Mouse (Mus musculus): Measurements from ENCODE around the gene Map2k6. TPM values are rescaled to one million over a fixed set of nuclear protein-coding genes. Genes with fewer than 3 reads are reported as not detected.

Map2k6 gene
- polyA plus RNA-seq, 1 experiment = 2.9 TPM

- Histone ChIP-seq H3K27me3 (ENCODE audit: control insufficient read depth, insufficient read depth, insufficient read length) (no peaks in the 10 kb centered on the region), H3ac (ENCODE audit: control insufficient read depth, insufficient read length) (no peak overlapping the region), H3K79me2 (ENCODE audit: control insufficient read depth, insufficient read depth) (no peaks in the 10 kb centered on the region), H3K36me3 (ENCODE audit: control insufficient read depth, insufficient read depth) (no peaks in the 10 kb centered on the region), H3K4me2 (ENCODE audit: low read depth) (no peak overlapping the region), H3K4me3 (no peak overlapping the region)
- no peak for TF ChIP-seq E2F4 (IDR thresholded peaks at IDR 0.05; ENCODE audit: insufficient read depth)
- no peak for TF ChIP-seq TCF12 (IDR thresholded peaks at IDR 0.05; ENCODE audit: insufficient read depth, poor library complexity, severe bottlenecking)
- no peak for TF ChIP-seq TCF3 (IDR thresholded peaks at IDR 0.05; ENCODE audit: insufficient read length, low read depth)
- no peak for TF ChIP-seq MYOD1 (IDR thresholded peaks at IDR 0.05; ENCODE audit: control insufficient read depth in 1 of 3, insufficient read length in 2 of 3, low read depth in 2 of 3)
- TF ChIP-seq MYOG (IDR thresholded peaks at IDR 0.05; ENCODE audit: control insufficient read depth in 1 of 3, insufficient read depth in 1 of 3, insufficient read length in 2 of 3, low read depth in 2 of 3) = no peak
- no peak for TF ChIP-seq POLR2A (IDR thresholded peaks at IDR 0.05; ENCODE audit: insufficient read length, low read depth)
- TF ChIP-seq USF1 (IDR thresholded peaks at IDR 0.05; ENCODE audit: low read depth) = no peak
- TF ChIP-seq SRF (IDR thresholded peaks at IDR 0.05; ENCODE audit: control insufficient read depth, insufficient read length, low read depth) = no peak
- TF ChIP-seq MAX (IDR thresholded peaks at IDR 0.05; ENCODE audit: low read depth) = no peak
- TF ChIP-seq POLR2AphosphoS2 (IDR thresholded peaks at IDR 0.05; ENCODE audit: insufficient read length, low read depth) = no peak
- TF ChIP-seq CEBPB (IDR thresholded peaks at IDR 0.05; ENCODE audit: insufficient read depth, poor library complexity, severe bottlenecking) = no peak
- no peak for TF ChIP-seq REST (IDR thresholded peaks at IDR 0.05; ENCODE audit: insufficient read depth, insufficient read length)
Measured at GRCm38 (mm10) chr11:110453445-110454154, 54.7 kb downstream of the Map2k6 start.

DNA sequence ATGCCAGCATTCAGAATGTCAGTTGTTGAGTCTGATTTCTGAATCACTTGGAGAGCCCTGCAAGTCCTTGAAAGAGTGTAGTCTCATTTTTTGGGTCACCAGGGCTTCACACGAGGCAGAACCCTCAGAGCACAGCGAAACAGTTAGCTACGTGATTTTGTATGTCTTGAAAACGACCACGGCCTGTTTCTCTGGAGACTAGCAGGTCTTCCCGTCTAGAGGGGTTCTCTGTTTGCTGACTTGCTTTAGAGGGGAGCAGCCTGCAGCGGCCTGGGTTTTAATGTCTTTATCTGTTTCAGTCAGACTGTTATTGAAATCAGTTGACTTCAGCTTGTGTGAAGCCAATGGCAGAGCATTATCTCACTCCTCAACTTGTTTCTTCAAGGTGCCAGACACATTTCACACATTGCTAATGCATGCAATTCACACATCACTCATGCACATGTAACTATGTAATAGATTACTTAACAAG is 58.6 kb downstream of the Map2k6 start:
- H3K36me3 ChIP-seq (ENCODE audit: control insufficient read depth, insufficient read depth) = no peaks in the 10 kb centered on the region
- H3ac ChIP-seq (ENCODE audit: control insufficient read depth, insufficient read length) = no peak overlapping the region
- no peaks in the 10 kb centered on the region for H3K79me2 ChIP-seq (ENCODE audit: control insufficient read depth, insufficient read depth)
- no peak overlapping the region for H3K4me2 ChIP-seq (ENCODE audit: low read depth)
- TF ChIP-seq MYOD1 (IDR thresholded peaks at IDR 0.05; ENCODE audit: control insufficient read depth in 1 of 3, insufficient read length in 2 of 3, low read depth in 2 of 3) = no peak
- TF ChIP-seq CEBPB (IDR thresholded peaks at IDR 0.05; ENCODE audit: insufficient read depth, poor library complexity, severe bottlenecking) = no peak
- no peak for TF ChIP-seq POLR2A (IDR thresholded peaks at IDR 0.05; ENCODE audit: insufficient read length, low read depth)
- no peak for TF ChIP-seq SRF (IDR thresholded peaks at IDR 0.05; ENCODE audit: control insufficient read depth, insufficient read length, low read depth)
- no peak for TF ChIP-seq TCF3 (IDR thresholded peaks at IDR 0.05; ENCODE audit: insufficient read length, low read depth)
- TF ChIP-seq MYOG (IDR thresholded peaks at IDR 0.05; ENCODE audit: control insufficient read depth in 1 of 3, insufficient read depth in 1 of 3, insufficient read length in 2 of 3, low read depth in 2 of 3) = no peak
- no peak for TF ChIP-seq POLR2AphosphoS2 (IDR thresholded peaks at IDR 0.05; ENCODE audit: insufficient read length, low read depth)
- TF ChIP-seq TCF12 (IDR thresholded peaks at IDR 0.05; ENCODE audit: insufficient read depth, poor library complexity, severe bottlenecking) = no peak
- TF ChIP-seq REST (IDR thresholded peaks at IDR 0.05; ENCODE audit: insufficient read depth, insufficient read length) = no peak
- TF ChIP-seq E2F4 (IDR thresholded peaks at IDR 0.05; ENCODE audit: insufficient read depth) = no peak
- TF ChIP-seq MAX (IDR thresholded peaks at IDR 0.05; ENCODE audit: low read depth) = no peak
- no peak for TF ChIP-seq USF1 (IDR thresholded peaks at IDR 0.05; ENCODE audit: low read depth)
- H3K27me3 ChIP-seq (ENCODE audit: control insufficient read depth, insufficient read depth, insufficient read length) = no peaks in the 10 kb centered on the region
- no peak overlapping the region for H3K4me3 ChIP-seq

- TF ChIP-seq USF1 (IDR thresholded peaks at IDR 0.05; ENCODE audit: low read depth) (no peak), MYOG (IDR thresholded peaks at IDR 0.05; ENCODE audit: control insufficient read depth in 1 of 3, insufficient read depth in 1 of 3, insufficient read length in 2 of 3, low read depth in 2 of 3) (no peak), REST (IDR thresholded peaks at IDR 0.05; ENCODE audit: insufficient read depth, insufficient read length) (no peak), POLR2AphosphoS2 (IDR thresholded peaks at IDR 0.05; ENCODE audit: insufficient read length, low read depth) (no peak), TCF3 (IDR thresholded peaks at IDR 0.05; ENCODE audit: insufficient read length, low read depth) (no peak), SRF (IDR thresholded peaks at IDR 0.05; ENCODE audit: control insufficient read depth, insufficient read length, low read depth) (no peak), TCF12 (IDR thresholded peaks at IDR 0.05; ENCODE audit: insufficient read depth, poor library complexity, severe bottlenecking) (no peak), MYOD1 (IDR thresholded peaks at IDR 0.05; ENCODE audit: control insufficient read depth in 1 of 3, insufficient read length in 2 of 3, low read depth in 2 of 3) (no peak), E2F4 (IDR thresholded peaks at IDR 0.05; ENCODE audit: insufficient read depth) (no peak), MAX (IDR thresholded peaks at IDR 0.05; ENCODE audit: low read depth) (no peak), POLR2A (IDR thresholded peaks at IDR 0.05; ENCODE audit: insufficient read length, low read depth) (no peak), CEBPB (IDR thresholded peaks at IDR 0.05; ENCODE audit: insufficient read depth, poor library complexity, severe bottlenecking) (no peak)
- Histone ChIP-seq H3K36me3 (ENCODE audit: control insufficient read depth, insufficient read depth) (no peaks in the 10 kb centered on the region), H3ac (ENCODE audit: control insufficient read depth, insufficient read length) (no peak overlapping the region), H3K27me3 (ENCODE audit: control insufficient read depth, insufficient read depth, insufficient read length) (no peaks in the 10 kb centered on the region), H3K4me2 (ENCODE audit: low read depth) (no peak overlapping the region), H3K79me2 (ENCODE audit: control insufficient read depth, insufficient read depth) (no peaks in the 10 kb centered on the region), H3K4me3 (no peak overlapping the region)
Measured at GRCm38 (mm10) chr11:110460480-110460879, 61.6 kb downstream of the Map2k6 start.

GRCm38 (mm10) chr11:110461560-110462331 is 62.8 kb downstream of the Map2k6 start:
- Histone ChIP-seq H3K4me3 (no peak overlapping the region), H3ac (ENCODE audit: control insufficient read depth, insufficient read length) (no peak overlapping the region), H3K79me2 (ENCODE audit: control insufficient read depth, insufficient read depth) (no peaks in the 10 kb centered on the region), H3K27me3 (ENCODE audit: control insufficient read depth, insufficient read depth, insufficient read length) (no peaks in the 10 kb centered on the region), H3K4me2 (ENCODE audit: low read depth) (no peak overlapping the region), H3K36me3 (ENCODE audit: control insufficient read depth, insufficient read depth) (no peaks in the 10 kb centered on the region)
- TF ChIP-seq MYOG (IDR thresholded peaks at IDR 0.05; ENCODE audit: control insufficient read depth in 1 of 3, insufficient read depth in 1 of 3, insufficient read length in 2 of 3, low read depth in 2 of 3) (no peak), SRF (IDR thresholded peaks at IDR 0.05; ENCODE audit: control insufficient read depth, insufficient read length, low read depth) (no peak), CEBPB (IDR thresholded peaks at IDR 0.05; ENCODE audit: insufficient read depth, poor library complexity, severe bottlenecking) (no peak), E2F4 (IDR thresholded peaks at IDR 0.05; ENCODE audit: insufficient read depth) (no peak), MYOD1 (IDR thresholded peaks at IDR 0.05; ENCODE audit: control insufficient read depth in 1 of 3, insufficient read length in 2 of 3, low read depth in 2 of 3) (no peak), TCF3 (IDR thresholded peaks at IDR 0.05; ENCODE audit: insufficient read length, low read depth) (no peak), POLR2A (IDR thresholded peaks at IDR 0.05; ENCODE audit: insufficient read length, low read depth) (no peak), USF1 (IDR thresholded peaks at IDR 0.05; ENCODE audit: low read depth) (no peak), TCF12 (IDR thresholded peaks at IDR 0.05; ENCODE audit: insufficient read depth, poor library complexity, severe bottlenecking) (no peak), POLR2AphosphoS2 (IDR thresholded peaks at IDR 0.05; ENCODE audit: insufficient read length, low read depth) (no peak), REST (IDR thresholded peaks at IDR 0.05; ENCODE audit: insufficient read depth, insufficient read length) (no peak), MAX (IDR thresholded peaks at IDR 0.05; ENCODE audit: low read depth) (no peak)
